Mouse (Mus musculus) ES-Bruce4 (cell line): ENCODE measurements around the gene Foxa3.

Source experiments
- CTCF ChIP-seq: IDR thresholded peaks from one replicate; pipeline ENCODE4 v1.8.1; 2011; ENCODE audit warnings: low read depth, low read length
- EP300 ChIP-seq: IDR thresholded peaks from 2 replicates; pipeline ENCODE4 v1.6.1; 2011; ENCODE audit warnings: low read depth, low read length; ENCODE audit not compliant: insufficient read depth
- POLR2A ChIP-seq: IDR thresholded peaks from one replicate; pipeline ENCODE4 v1.8.1; 2011; ENCODE audit warnings: low read length; ENCODE audit not compliant: insufficient read depth

GRCm38 (mm10) chr7:18998835-18999234 lies 24.5 kb downstream of the Foxa3 start:
- TF ChIP-seq POLR2A (no peak), CTCF (peak; percentile 55), EP300 (no peak)
